Mouse (Mus musculus) forebrain, postnatal 0 days (tissue): ENCODE data around the gene Trnau1ap. TPM values are rescaled to one million over a fixed set of nuclear protein-coding genes. Genes with fewer than 3 reads are reported as not detected.
A peak's percentile ranks its signal among the peaks of the same experiment; 100 is the strongest.
"Not testable (repeated sequence)": the region's sequence is repeated elsewhere in the genome, so short reads cannot be mapped to it uniquely, and the experiment has no call there.

ENCODE experiments used
- ATAC-seq: fragments of 200-750 bp; cut with Nextera tagmentation; 2 replicates; pipeline ENCODE4 v1.8.0; 2017; ENCODE audit warnings: mild to moderate bottlenecking, moderate library complexity
- DNase-seq: peaks from one replicate; pipeline ENCODE4 v3.0.0-alpha.2; 2015
- H3K27ac ChIP-seq: fragments of 300-500 bp; sonication (generic); 2 replicates; pipeline ENCODE4 v1.5.1; 2014; ENCODE audit warnings: low read depth, mild to moderate bottlenecking, antibody characterized with exemption, low read length, moderate library complexity, mixed read lengths
- H3K27me3 ChIP-seq: fragments of 300-500 bp; sonication (generic); 2 replicates; pipeline ENCODE4 v1.6.1; 2014; ENCODE audit warnings: mild to moderate bottlenecking, low read length, mixed read lengths; ENCODE audit not compliant: insufficient read depth
- H3K36me3 ChIP-seq: fragments of 300-500 bp; sonication (generic); 2 replicates; pipeline ENCODE4 v1.6.1; 2014; ENCODE audit warnings: mild to moderate bottlenecking, moderate library complexity; ENCODE audit not compliant: insufficient read depth
- H3K4me1 ChIP-seq: fragments of 300-500 bp; sonication (generic); 2 replicates; pipeline ENCODE4 v1.6.1; 2014; ENCODE audit warnings: antibody characterized with exemption; ENCODE audit not compliant: insufficient read depth
- H3K4me2 ChIP-seq: fragments of 300-500 bp; sonication (generic); 2 replicates; pipeline ENCODE4 v1.6.1; 2014; ENCODE audit warnings: low read depth, mild to moderate bottlenecking, moderate library complexity
- H3K4me3 ChIP-seq: fragments of 300-500 bp; sonication (generic); 2 replicates; pipeline ENCODE4 v1.5.1; 2014; ENCODE audit warnings: low read depth, low read length, mixed read lengths
- H3K9ac ChIP-seq: fragments of 300-500 bp; sonication (generic); 2 replicates; pipeline ENCODE4 v1.6.1; 2014; ENCODE audit warnings: mild to moderate bottlenecking
- H3K9me3 ChIP-seq: fragments of 300-500 bp; sonication (generic); 2 replicates; pipeline ENCODE4 v1.6.1; 2016; ENCODE audit warnings: low read length
- CTCF ChIP-seq: sonication (generic); IDR thresholded peaks from 2 replicates; pipeline ENCODE4 v1.5.1; 2016; ENCODE audit warnings: antibody characterized with exemption, control low read depth, low read depth
- WGBS: fragments of 180-500 bp; shearing (Covaris S2); extraction: QIAGEN DNeasy Blood & Tissue Kit; methylation state at CpG from one replicate; pipeline ENCODE4 v1.1.7; 2014; 5-methylcytosine and 5-hydroxymethylcytosine counted together
- polyA plus RNA-seq: library from polyadenylated mRNA; unstranded; fragments of >200 nt; fragmentation: Nextera tagmentation; extraction: Ambion mirVana; gene quantifications from 2 replicates; pipeline ENCODE4 v1.2.1, GENCODE M21; 2015
- total RNA-seq: library from RNA; depleted of rRNA; stranded (reverse); fragments of >200 nt; gene quantifications from 2 replicates; pipeline ENCODE4 v1.2.3, GENCODE M21; 2014

The Trnau1ap gene
- total and polyA plus RNA-seq, 2 experiments from 2014 or later = 62.1 TPM

DNA sequence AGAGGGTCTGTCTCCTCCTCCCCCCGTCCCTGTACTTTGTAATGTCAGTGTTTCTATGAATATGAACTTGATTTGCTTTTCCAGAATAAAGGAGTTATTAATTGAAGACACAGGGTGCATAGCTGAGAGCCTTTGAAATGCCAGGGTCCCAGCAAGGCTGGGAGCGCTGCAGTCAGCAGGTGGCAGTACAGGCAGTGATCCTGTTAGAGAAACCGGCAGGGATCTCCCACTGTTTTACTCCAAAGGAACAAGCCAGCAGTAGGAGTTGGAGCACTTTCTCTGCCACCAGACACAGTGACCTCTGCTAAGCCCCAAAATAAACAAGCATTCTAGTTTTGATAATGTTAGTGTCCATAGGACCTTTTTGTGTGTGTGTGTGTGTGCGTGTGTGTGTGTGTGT is 36.4 kb downstream of the Trnau1ap start:
- DNase-seq (peak; percentile 63), ATAC-seq (no peak; the same call in 1 of the 2 replicates)
- H3K36me3 ChIP-seq = peaks cover 12% of the 10 kb centered on the region
- H3K27me3 ChIP-seq = no peaks in the 10 kb centered on the region
- peak; percentile 74 for TF ChIP-seq CTCF
- no peak overlapping the region for H3K4me3 ChIP-seq
- no peaks in the 10 kb centered on the region for H3K9me3 ChIP-seq
- no peak overlapping the region for H3K4me2 ChIP-seq
- no peak overlapping the region for H3K9ac ChIP-seq
- no peaks in the 10 kb centered on the region for H3K4me1 ChIP-seq
- 48% methylated on average over 4 of the region's 4 CpGs for WGBS
- H3K27ac ChIP-seq = no peak overlapping the region

DNA sequence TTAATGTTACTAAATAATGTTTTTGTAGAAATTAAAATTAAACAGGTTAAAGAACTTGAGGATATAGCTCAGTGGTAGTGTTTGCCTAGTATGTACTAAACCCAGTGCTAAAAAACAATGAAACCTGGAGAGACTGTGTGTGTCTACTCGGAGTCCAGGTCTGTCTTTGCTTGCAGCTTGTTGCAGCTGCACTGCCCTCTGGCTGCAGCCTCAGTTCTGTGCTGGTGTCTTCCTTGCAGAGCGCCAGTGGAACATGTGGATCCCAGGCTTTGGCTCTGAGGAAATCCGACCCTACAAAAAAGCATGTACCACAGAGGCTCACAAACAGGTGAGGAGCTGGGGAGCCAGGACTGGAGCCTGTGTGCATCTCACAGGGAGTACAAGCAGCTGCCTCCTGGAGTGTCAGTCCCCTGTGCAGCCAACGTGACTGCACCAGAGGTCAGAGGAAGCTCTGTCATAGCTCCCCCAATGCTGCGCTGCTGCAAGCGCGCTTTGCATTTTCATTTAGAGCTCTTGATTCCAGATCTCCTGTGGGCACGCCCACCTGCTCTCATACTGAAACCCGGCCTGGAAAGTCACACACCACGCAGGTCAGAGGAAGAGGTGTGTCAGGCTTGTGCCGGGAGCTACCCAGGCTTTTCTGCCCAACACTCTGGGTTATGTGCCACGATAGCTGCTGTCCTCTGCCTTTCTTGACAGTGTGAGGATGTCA is 37.6 kb downstream of the Trnau1ap start:
- no peak overlapping the region for H3K4me3 ChIP-seq
- peaks cover 12% of the 10 kb centered on the region for H3K36me3 ChIP-seq
- WGBS = 80% methylated on average over 12 of the region's 12 CpGs
- no peak overlapping the region for H3K4me2 ChIP-seq
- DNase-seq (no peak), ATAC-seq (no peak)
- peak; percentile 39 for TF ChIP-seq CTCF
- H3K27me3 ChIP-seq = no peaks in the 10 kb centered on the region
- H3K9me3 ChIP-seq = no peaks in the 10 kb centered on the region
- no peak overlapping the region for H3K9ac ChIP-seq
- no peak overlapping the region for H3K27ac ChIP-seq
- H3K4me1 ChIP-seq = no peaks in the 10 kb centered on the region

DNA sequence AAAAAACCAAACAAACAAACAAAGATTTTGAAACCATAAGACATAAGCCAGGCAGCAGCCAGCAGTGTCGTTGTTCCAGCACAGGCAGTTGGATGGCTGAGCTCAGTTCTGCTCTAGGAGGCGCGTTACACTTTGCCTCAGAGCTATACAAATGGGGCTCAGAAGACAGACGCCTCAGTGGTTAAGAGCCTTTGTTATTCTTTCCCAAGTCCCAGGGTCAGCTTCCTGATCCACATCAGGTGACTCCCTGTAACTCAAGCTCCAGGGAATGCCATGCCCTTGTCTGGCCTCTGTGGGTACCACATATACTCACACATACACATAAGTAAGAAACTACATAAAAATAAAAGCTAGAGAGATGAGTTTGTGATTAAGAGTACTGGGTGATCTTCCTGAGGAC is 38.3 kb downstream of the Trnau1ap start:
- no peak overlapping the region for H3K4me3 ChIP-seq
- DNase-seq (no peak), ATAC-seq (no peak)
- 99% methylated on average over 4 of the region's 4 CpGs for WGBS
- H3K4me1 ChIP-seq = no peaks in the 10 kb centered on the region
- H3K36me3 ChIP-seq = peaks cover 12% of the 10 kb centered on the region
- H3K4me2 ChIP-seq = no peak overlapping the region
- H3K27me3 ChIP-seq = no peaks in the 10 kb centered on the region
- H3K27ac ChIP-seq = no peak overlapping the region
- TF ChIP-seq CTCF = no peak
- H3K9me3 ChIP-seq = no peaks in the 10 kb centered on the region
- no peak overlapping the region for H3K9ac ChIP-seq

DNA sequence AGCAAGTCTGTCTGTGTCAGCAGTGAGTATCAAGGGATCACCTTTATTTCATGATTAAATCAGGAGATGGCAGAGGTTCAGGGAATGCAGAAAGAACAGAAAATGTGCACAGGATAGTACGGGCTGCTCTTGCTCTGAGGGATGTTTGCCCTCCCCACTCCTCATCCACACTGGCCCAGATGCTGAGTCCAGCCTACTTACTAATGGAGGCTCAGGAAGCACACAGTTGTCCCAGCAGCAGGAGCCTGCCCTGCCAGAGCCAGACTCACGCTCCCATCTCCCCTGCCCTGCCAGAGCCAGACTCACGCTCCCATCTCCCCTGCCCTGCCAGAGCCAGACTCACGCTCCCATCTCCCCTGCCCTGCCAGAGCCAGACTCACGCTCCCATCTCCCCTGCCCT is 40.5 kb downstream of the Trnau1ap start:
- H3K4me2 ChIP-seq, H3K9ac ChIP-seq, DNase-seq, H3K27me3 ChIP-seq, H3K4me3 ChIP-seq, ATAC-seq, H3K9me3 ChIP-seq, H3K27ac ChIP-seq, H3K4me1 ChIP-seq: not testable (repeated sequence)
- 96% methylated on average over 3 of the region's 5 CpGs for WGBS
- H3K36me3 ChIP-seq = peaks cover 28% of the 10 kb centered on the region

DNA sequence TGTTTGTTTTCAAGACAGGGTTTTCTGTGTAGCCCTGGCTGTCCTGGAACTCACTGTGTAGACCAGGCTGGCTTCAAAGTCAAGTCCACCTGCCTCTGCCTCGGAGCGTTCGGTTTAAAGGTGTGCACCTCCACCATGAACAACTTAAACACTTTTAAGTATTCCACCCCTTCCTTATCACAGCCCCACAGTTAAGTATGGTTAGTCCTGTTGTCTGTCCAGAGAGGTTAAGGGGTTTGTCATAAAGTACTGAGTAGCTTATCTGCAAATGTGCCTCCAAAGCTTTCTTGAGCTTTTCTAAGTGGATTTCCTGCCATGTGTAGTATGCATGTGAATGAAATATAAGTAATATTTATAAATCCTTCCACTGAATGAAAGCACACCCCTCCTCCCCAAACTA is 53.4 kb downstream of the Trnau1ap start:
- TF ChIP-seq CTCF = no peak
- H3K27ac ChIP-seq = no peak overlapping the region
- no peaks in the 10 kb centered on the region for H3K9me3 ChIP-seq
- H3K36me3 ChIP-seq = no peaks in the 10 kb centered on the region
- no peaks in the 10 kb centered on the region for H3K27me3 ChIP-seq
- DNase-seq = no peak
- peaks cover 7% of the 10 kb centered on the region; the same call in 1 of the 2 replicates for H3K4me1 ChIP-seq
- no peak overlapping the region for H3K4me3 ChIP-seq
- no peak overlapping the region for H3K4me2 ChIP-seq
- WGBS = 89% methylated on average over 3 of the region's 3 CpGs
- H3K9ac ChIP-seq = no peak overlapping the region
- ATAC-seq = no peak

DNA sequence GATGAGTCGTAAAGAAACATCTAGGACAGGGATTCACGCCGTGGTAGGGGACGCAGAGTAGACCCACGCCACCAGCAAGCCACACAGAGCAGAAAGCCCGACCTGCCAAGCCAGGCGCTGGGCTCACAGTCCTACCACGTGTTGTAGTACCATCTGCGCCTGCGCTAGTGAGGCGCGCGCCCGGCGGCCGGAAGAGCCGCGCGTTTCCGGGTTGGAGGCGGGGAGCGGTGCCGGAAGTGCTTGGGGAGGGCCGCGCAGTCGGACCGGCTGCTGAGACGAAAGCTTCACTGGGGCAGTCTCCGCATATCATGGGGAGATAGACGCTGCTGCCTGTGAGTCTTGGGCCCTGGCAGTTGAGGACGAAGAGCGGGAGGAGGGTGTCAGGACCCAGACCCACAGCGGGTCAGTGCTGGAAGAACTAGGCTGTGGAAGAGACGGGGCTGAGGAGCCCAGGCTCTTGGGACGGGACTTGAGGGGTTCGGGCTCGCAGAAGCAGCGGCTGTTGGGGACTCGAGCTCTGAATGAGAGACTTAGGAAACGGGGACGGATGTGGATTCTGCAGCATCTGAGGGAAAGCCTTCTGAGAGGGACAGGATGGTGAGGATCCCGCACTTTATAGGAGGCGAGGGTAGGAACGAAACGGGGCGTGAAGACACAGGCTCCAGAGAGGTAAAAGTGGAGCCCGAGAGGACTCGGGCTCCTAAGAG is 55.0 kb downstream of the Trnau1ap start, which contains the start of gene Taf12:
Taf12 (plus strand) TSS at position 220 of the 707 bp plus-strand sequence.
- no peaks in the 10 kb centered on the region for H3K27me3 ChIP-seq
- H3K9ac ChIP-seq = peak within 1 kb of the TSS; percentile 86
- TF ChIP-seq CTCF = 0 out of 2 replicates have a peak, but pooled peaks have one; percentile 7
- H3K9me3 ChIP-seq = no peaks in the 10 kb centered on the region
- peak within 1 kb of the TSS; percentile 93 for H3K27ac ChIP-seq
- DNase-seq (peak; percentile 98), ATAC-seq (peak; percentile 94)
- H3K36me3 ChIP-seq = no peaks in the 10 kb centered on the region
- peak within 1 kb of the TSS; percentile 62 for H3K4me3 ChIP-seq
- peak within 1 kb of the TSS; percentile 94 for H3K4me2 ChIP-seq
- under 1% methylated on average over 48 of the region's 48 CpGs for WGBS
- H3K4me1 ChIP-seq = peaks cover 7% of the 10 kb centered on the region; the same call in 1 of the 2 replicates

DNA sequence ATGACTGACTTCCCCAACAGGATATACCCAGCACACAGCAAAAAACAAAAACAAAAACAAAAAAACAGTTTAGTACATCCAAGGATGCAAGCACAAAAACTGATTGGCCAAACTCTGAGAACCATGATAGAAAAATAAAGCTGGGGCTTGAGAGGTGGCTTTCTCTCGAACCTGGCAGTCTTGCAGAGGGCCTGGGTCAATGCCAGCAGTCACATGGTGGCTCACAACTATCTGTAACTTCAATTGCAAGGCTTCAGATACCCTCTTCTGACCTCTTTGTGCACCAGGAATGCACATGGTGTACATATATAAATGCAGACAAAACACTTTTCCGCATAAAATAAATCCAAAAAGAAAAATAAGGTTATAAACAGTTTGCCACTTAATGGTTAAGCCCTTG is 56.2 kb downstream of the Trnau1ap start:
- no peak for TF ChIP-seq CTCF
- peak overlapping the region; percentile 94 for H3K4me2 ChIP-seq
- ATAC-seq (no peak), DNase-seq (peak; percentile 21)
- 64% methylated on average over 2 of the region's 2 CpGs for WGBS
- no peaks in the 10 kb centered on the region for H3K27me3 ChIP-seq
- peaks cover 7% of the 10 kb centered on the region; the same call in 1 of the 2 replicates for H3K4me1 ChIP-seq
- peak overlapping the region; percentile 93 for H3K27ac ChIP-seq
- H3K9ac ChIP-seq = peak overlapping the region; percentile 86
- H3K36me3 ChIP-seq = no peaks in the 10 kb centered on the region
- no peaks in the 10 kb centered on the region for H3K9me3 ChIP-seq
- peak overlapping the region; percentile 62 for H3K4me3 ChIP-seq
